Mouse (Mus musculus) megakaryocyte, embryonic 14.5 days (primary cell): Measurements from ENCODE around the gene Cacnb1.

Experiments used
- FLI1 ChIP-seq: IDR thresholded peaks from 2 replicates; pipeline ENCODE4 v1.6.1; 2012; ENCODE audit warnings: low read length, inconsistent platforms, mixed read lengths
- GATA1 ChIP-seq: IDR thresholded peaks from 3 replicates; pipeline ENCODE4 v1.6.1; 2012; ENCODE audit warnings: mixed read lengths, low read length, inconsistent platforms, borderline replicate concordance

GRCm38 (mm10) chr11:98003171-98003671, 19.6 kb downstream of the Cacnb1 start:
- no peak for TF ChIP-seq GATA1
- TF ChIP-seq FLI1, result no peak
